Mouse (Mus musculus): ENCODE measurements around the gene Rbm20. TPM values are rescaled to one million over a fixed set of nuclear protein-coding genes. Genes with fewer than 3 reads are reported as not detected.

Gene Rbm20
- polyA plus RNA-seq, 1 experiment from 2014 or later = 1.9 TPM

- H3K9me3 ChIP-seq (replicated peaks) = no peaks in the 10 kb centered on the region
- H3K27ac ChIP-seq = no peak overlapping the region
- H3K27me3 ChIP-seq (ENCODE audit: low read depth, poor library complexity, severe bottlenecking) = no peaks in the 10 kb centered on the region
- no peaks in the 10 kb centered on the region for H3K36me3 ChIP-seq
- no peaks in the 10 kb centered on the region for H3K4me1 ChIP-seq
- H3K4me3 ChIP-seq = no peak overlapping the region
- 76% methylated on average over 9 of the region's 9 CpGs for WGBS
- no peak for DNase-seq (ENCODE audit: low spot score)
These were observed 103.9 kb downstream of the Rbm20 start for GRCm38 (mm10) chr19:53780752-53781602.

GRCm38 (mm10) chr19:53781826-53782225, 104.7 kb downstream of the Rbm20 start:
- Histone ChIP-seq H3K4me1 (peaks cover 6% of the 10 kb centered on the region; the same call in 1 of the 2 replicates), H3K4me3 (no peak overlapping the region), H3K36me3 (no peaks in the 10 kb centered on the region), H3K9me3 (replicated peaks) (no peaks in the 10 kb centered on the region), H3K27me3 (ENCODE audit: low read depth, poor library complexity, severe bottlenecking) (no peaks in the 10 kb centered on the region), H3K27ac (no peak overlapping the region)
- DNase-seq (ENCODE audit: low spot score) = no peak
- 90% methylated on average over 7 of the region's 7 CpGs for WGBS

GRCm38 (mm10) chr19:53785352-53785751, 108.2 kb downstream of the Rbm20 start:
- no peaks in the 10 kb centered on the region for H3K36me3 ChIP-seq
- no peak overlapping the region for H3K4me3 ChIP-seq
- WGBS = 94% methylated on average over 3 of the region's 3 CpGs
- no peaks in the 10 kb centered on the region for H3K9me3 ChIP-seq (replicated peaks)
- no peaks in the 10 kb centered on the region for H3K27me3 ChIP-seq (ENCODE audit: low read depth, poor library complexity, severe bottlenecking)
- no peak overlapping the region for H3K27ac ChIP-seq
- DNase-seq (ENCODE audit: low spot score) = no peak
- peaks cover 9% of the 10 kb centered on the region; the same call in 1 of the 2 replicates for H3K4me1 ChIP-seq

GRCm38 (mm10) chr19:53786239-53786638, 109.1 kb downstream of the Rbm20 start:
- no peaks in the 10 kb centered on the region for H3K9me3 ChIP-seq (replicated peaks)
- H3K36me3 ChIP-seq = no peaks in the 10 kb centered on the region
- DNase-seq (ENCODE audit: low spot score) = no peak
- no peak overlapping the region for H3K4me3 ChIP-seq
- WGBS = 85% methylated on average over 2 of the region's 2 CpGs
- H3K27me3 ChIP-seq (ENCODE audit: low read depth, poor library complexity, severe bottlenecking) = no peaks in the 10 kb centered on the region
- H3K27ac ChIP-seq = no peak overlapping the region
- peaks cover 9% of the 10 kb centered on the region; the same call in 1 of the 2 replicates for H3K4me1 ChIP-seq

- Histone ChIP-seq H3K27ac (no peak overlapping the region), H3K27me3 (ENCODE audit: low read depth, poor library complexity, severe bottlenecking) (no peaks in the 10 kb centered on the region)
These were observed 109.7 kb downstream of the Rbm20 start for GRCm38 (mm10) chr19:53786836-53787235.

GRCm38 (mm10) chr19:53788621-53789331, 111.7 kb downstream of the Rbm20 start:
- no peak overlapping the region for H3K4me3 ChIP-seq
- peaks cover 20% of the 10 kb centered on the region for H3K4me1 ChIP-seq
- no peaks in the 10 kb centered on the region for H3K27me3 ChIP-seq (ENCODE audit: low read depth, poor library complexity, severe bottlenecking)
- no peaks in the 10 kb centered on the region for H3K36me3 ChIP-seq
- H3K27ac ChIP-seq = no peak overlapping the region
- no peak for DNase-seq (ENCODE audit: low spot score)
- H3K9me3 ChIP-seq (replicated peaks) = no peaks in the 10 kb centered on the region
- WGBS = 85% methylated on average over 14 of the region's 14 CpGs

More at GRCm38 (mm10) chr19:53786836-53787235, 109.7 kb downstream of the Rbm20 start:
- 83% methylated on average over 5 of the region's 5 CpGs for WGBS
- H3K4me1 ChIP-seq = peaks cover 12% of the 10 kb centered on the region; the same call in 1 of the 2 replicates
- no peaks in the 10 kb centered on the region for H3K36me3 ChIP-seq
- no peaks in the 10 kb centered on the region for H3K9me3 ChIP-seq (replicated peaks)
- no peak for DNase-seq (ENCODE audit: low spot score)
- H3K4me3 ChIP-seq = no peak overlapping the region

GRCm38 (mm10) chr19:53789571-53789970, 112.5 kb downstream of the Rbm20 start:
- no peaks in the 10 kb centered on the region for H3K9me3 ChIP-seq (replicated peaks)
- peaks cover 20% of the 10 kb centered on the region for H3K4me1 ChIP-seq
- no peaks in the 10 kb centered on the region for H3K27me3 ChIP-seq (ENCODE audit: low read depth, poor library complexity, severe bottlenecking)
- H3K36me3 ChIP-seq = no peaks in the 10 kb centered on the region
- H3K27ac ChIP-seq = no peak overlapping the region
- DNase-seq (ENCODE audit: low spot score) = no peak
- no peak overlapping the region for H3K4me3 ChIP-seq
- 80% methylated on average over 7 of the region's 7 CpGs for WGBS

- Histone ChIP-seq H3K27me3 (ENCODE audit: low read depth, poor library complexity, severe bottlenecking) (no peaks in the 10 kb centered on the region), H3K27ac (no peak overlapping the region), H3K36me3 (no peaks in the 10 kb centered on the region), H3K9me3 (replicated peaks) (no peaks in the 10 kb centered on the region), H3K4me1 (peaks cover 13% of the 10 kb centered on the region), H3K4me3 (no peak overlapping the region)
- DNase-seq (ENCODE audit: low spot score) = no peak
- 67% methylated on average over 20 of the region's 20 CpGs for WGBS
These were observed 114.9 kb downstream of the Rbm20 start for GRCm38 (mm10) chr19:53791751-53792720.

- Histone ChIP-seq H3K27ac (no peak overlapping the region), H3K36me3 (no peaks in the 10 kb centered on the region), H3K4me1 (peaks cover 14% of the 10 kb centered on the region), H3K4me3 (no peak overlapping the region), H3K27me3 (ENCODE audit: low read depth, poor library complexity, severe bottlenecking) (no peaks in the 10 kb centered on the region), H3K9me3 (replicated peaks) (no peaks in the 10 kb centered on the region)
- WGBS = 90% methylated on average over 37 of the region's 37 CpGs
- DNase-seq (ENCODE audit: low spot score) = no peak
These were observed 116.1 kb downstream of the Rbm20 start for GRCm38 (mm10) chr19:53792976-53793897.

GRCm38 (mm10) chr19:53793994-53794890, 117.1 kb downstream of the Rbm20 start:
- DNase-seq (ENCODE audit: low spot score) = no peak
- no peak overlapping the region for H3K27ac ChIP-seq
- H3K36me3 ChIP-seq = no peaks in the 10 kb centered on the region
- H3K9me3 ChIP-seq (replicated peaks) = no peaks in the 10 kb centered on the region
- no peaks in the 10 kb centered on the region for H3K27me3 ChIP-seq (ENCODE audit: low read depth, poor library complexity, severe bottlenecking)
- no peak overlapping the region for H3K4me3 ChIP-seq
- 85% methylated on average over 23 of the region's 23 CpGs for WGBS
- H3K4me1 ChIP-seq = peaks cover 17% of the 10 kb centered on the region

GRCm38 (mm10) chr19:53794996-53795395, 117.9 kb downstream of the Rbm20 start:
- Histone ChIP-seq H3K4me1 (peaks cover 20% of the 10 kb centered on the region), H3K9me3 (replicated peaks) (no peaks in the 10 kb centered on the region), H3K27ac (no peak overlapping the region; the same call in 1 of the 2 replicates), H3K36me3 (no peaks in the 10 kb centered on the region), H3K4me3 (no peak overlapping the region), H3K27me3 (ENCODE audit: low read depth, poor library complexity, severe bottlenecking) (no peaks in the 10 kb centered on the region)
- DNase-seq (ENCODE audit: low spot score) = no peak
- WGBS = 87% methylated on average over 4 of the region's 4 CpGs

Measured in limb, embryonic 10.5 days (tissue).